Mouse (Mus musculus): ENCODE results near the gene Heatr1. TPM values are rescaled to one million over a fixed set of nuclear protein-coding genes. Genes with fewer than 3 reads are reported as not detected.

Heatr1 gene
- polyA plus RNA-seq, 1 experiment from 2014 or later = 5.4 TPM

DNA sequence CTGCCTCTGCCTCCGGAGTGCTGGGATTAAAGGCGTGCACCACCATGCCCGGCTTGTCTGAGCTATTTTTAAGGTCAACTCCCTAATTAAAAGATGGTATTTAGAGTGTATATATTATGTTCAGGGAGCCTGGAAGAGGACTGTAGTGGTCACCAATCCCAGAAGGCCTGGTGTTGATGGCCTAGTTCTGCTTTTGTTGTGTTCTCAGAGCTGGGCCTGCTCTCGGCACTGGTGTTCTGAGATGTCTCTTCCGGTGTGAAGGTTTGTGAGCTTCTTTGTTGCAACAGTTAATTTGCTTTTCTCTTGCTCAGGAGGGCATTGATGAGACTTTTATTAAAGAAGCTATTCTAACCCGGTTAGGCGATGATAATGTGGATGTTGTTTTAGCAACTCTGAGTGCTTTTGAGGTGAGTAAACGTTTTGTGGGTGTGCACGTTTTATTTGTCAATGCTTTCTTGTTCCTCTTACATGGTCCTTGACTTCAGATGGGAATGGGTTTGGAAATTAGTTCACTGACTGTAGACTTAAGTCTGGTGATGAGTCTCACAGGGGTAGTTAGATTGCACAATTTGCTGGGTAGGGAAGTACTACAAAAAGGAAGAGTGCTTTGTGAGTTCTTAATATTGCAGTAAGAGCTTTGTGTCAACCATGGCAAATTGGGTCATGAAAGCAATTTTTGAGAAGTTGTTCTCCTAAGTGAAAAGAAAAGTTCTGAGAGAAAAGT lies 13.7 kb downstream of the Heatr1 start:
- Histone ChIP-seq H3K9me3 (ENCODE audit: low read length) (no peaks in the 10 kb centered on the region), H3K4me3 (ENCODE audit: low read depth, low read length) (no peak overlapping the region), H3K4me2 (ENCODE audit: low read depth, low read length) (no peak overlapping the region), H3K27ac (ENCODE audit: low read depth) (peak overlapping the region; percentile 30), H3K9ac (replicated peaks) (no peak overlapping the region), H3K4me1 (ENCODE audit: insufficient read depth) (no peaks in the 10 kb centered on the region; the same call in 1 of the 2 replicates), H3K27me3 (ENCODE audit: insufficient read depth, low read length) (no peaks in the 10 kb centered on the region), H3K36me3 (replicated peaks; ENCODE audit: insufficient read depth, low read length) (peaks cover 44% of the 10 kb centered on the region)
- peak; percentile 40; the same call in 1 of the 2 replicates for TF ChIP-seq EP300 (IDR thresholded peaks at IDR 0.05; ENCODE audit: low read depth)
- no peak for TF ChIP-seq CTCF (IDR thresholded peaks at IDR 0.05; ENCODE audit: low read depth)
- DNase-seq = no peak
- peak; percentile 65 for ATAC-seq
- 78% methylated on average over 9 of the region's 9 CpGs for WGBS (ENCODE audit: insufficient replicate concordance)

DNA sequence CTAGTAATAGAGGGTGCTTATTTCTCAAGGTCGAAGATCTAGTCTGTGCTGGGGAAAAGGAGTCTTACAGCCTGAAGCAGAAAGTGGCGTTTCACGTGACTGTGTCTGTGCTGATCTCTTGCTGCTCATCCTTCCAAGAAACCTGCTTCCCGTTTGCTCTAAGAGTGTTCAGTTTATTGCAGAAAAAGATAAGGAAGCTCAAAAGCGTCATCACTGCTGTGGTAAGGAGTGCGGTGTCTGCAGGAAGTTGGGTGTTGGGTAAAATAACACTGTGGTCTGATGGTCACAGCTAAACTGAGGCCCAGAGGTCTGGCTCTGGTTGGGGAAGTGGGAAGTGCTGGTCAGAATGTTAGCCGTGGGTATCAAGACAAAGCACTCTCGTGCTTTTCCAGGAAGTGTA lies 17.2 kb downstream of the Heatr1 start:
- Histone ChIP-seq H3K27ac (ENCODE audit: low read depth) (peak overlapping the region; percentile 48; the same call in 1 of the 2 replicates), H3K4me3 (ENCODE audit: low read depth, low read length) (no peak overlapping the region), H3K36me3 (replicated peaks; ENCODE audit: insufficient read depth, low read length) (peaks cover 54% of the 10 kb centered on the region), H3K9ac (replicated peaks) (no peak overlapping the region), H3K4me1 (ENCODE audit: insufficient read depth) (no peaks in the 10 kb centered on the region; the same call in 1 of the 2 replicates), H3K9me3 (ENCODE audit: low read length) (no peaks in the 10 kb centered on the region), H3K27me3 (ENCODE audit: insufficient read depth, low read length) (no peaks in the 10 kb centered on the region), H3K4me2 (ENCODE audit: low read depth, low read length) (no peak overlapping the region)
- ATAC-seq = peak; percentile 80
- peak; percentile 48 for DNase-seq
- WGBS (ENCODE audit: insufficient replicate concordance) = 28% methylated on average over 8 of the region's 8 CpGs
- peak; percentile 68 for TF ChIP-seq EP300 (IDR thresholded peaks at IDR 0.05; ENCODE audit: low read depth)
- no peak for TF ChIP-seq CTCF (IDR thresholded peaks at IDR 0.05; ENCODE audit: low read depth)

DNA sequence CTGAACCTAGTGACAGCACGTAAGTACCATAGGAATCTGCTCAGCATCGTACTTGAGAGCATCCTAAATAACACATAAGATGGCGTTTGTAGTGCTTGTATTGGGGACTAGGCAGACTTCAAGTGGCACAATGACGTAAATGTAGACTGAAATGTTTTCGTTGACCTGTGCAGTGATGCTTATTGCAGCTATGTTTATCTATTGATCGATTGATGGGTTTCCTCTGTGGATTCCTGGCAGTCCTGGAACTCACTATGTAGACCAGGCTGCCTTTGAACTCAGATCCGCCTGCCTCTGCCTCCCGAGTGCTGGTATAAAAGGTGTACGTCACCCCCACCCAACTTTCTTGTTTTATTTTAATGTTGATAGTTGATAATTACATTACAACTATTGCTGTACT lies 25.8 kb downstream of the Heatr1 start:
- no peak for DNase-seq
- ATAC-seq = no peak
- Histone ChIP-seq H3K4me2 (ENCODE audit: low read depth, low read length) (no peak overlapping the region), H3K36me3 (replicated peaks; ENCODE audit: insufficient read depth, low read length) (peaks cover 62% of the 10 kb centered on the region), H3K4me1 (ENCODE audit: insufficient read depth) (no peaks in the 10 kb centered on the region), H3K27ac (ENCODE audit: low read depth) (no peak overlapping the region), H3K27me3 (ENCODE audit: insufficient read depth, low read length) (no peaks in the 10 kb centered on the region), H3K4me3 (ENCODE audit: low read depth, low read length) (no peak overlapping the region), H3K9ac (replicated peaks) (no peak overlapping the region), H3K9me3 (ENCODE audit: low read length) (no peaks in the 10 kb centered on the region)
- 83% methylated on average over 9 of the region's 9 CpGs for WGBS (ENCODE audit: insufficient replicate concordance)
- TF ChIP-seq EP300 (IDR thresholded peaks at IDR 0.05; ENCODE audit: low read depth) = no peak
- TF ChIP-seq CTCF (IDR thresholded peaks at IDR 0.05; ENCODE audit: low read depth) = no peak

DNA sequence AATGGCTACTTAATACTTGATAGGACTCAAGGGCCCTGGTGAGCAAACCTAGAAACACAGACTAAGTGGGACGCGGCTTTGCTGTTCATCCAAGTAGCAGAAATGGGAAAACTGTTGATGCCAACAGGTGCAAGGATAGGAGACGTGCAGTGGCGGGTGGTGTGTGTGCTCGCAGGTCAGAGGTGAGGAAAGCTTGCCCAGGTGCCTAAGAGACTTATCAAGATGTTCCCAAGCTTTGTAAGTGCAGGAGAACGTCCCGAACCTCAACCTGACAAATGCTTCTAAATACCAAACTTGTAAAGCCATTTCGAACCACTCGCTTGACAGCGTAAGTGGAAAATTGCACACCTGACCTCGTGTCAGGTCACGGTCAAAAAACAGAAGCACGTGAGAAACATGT lies 33.7 kb downstream of the Heatr1 start:
- TF ChIP-seq CTCF (IDR thresholded peaks at IDR 0.05; ENCODE audit: low read depth) (no peak), EP300 (IDR thresholded peaks at IDR 0.05; ENCODE audit: low read depth) (no peak)
- Histone ChIP-seq H3K4me1 (ENCODE audit: insufficient read depth) (no peaks in the 10 kb centered on the region), H3K9me3 (ENCODE audit: low read length) (no peaks in the 10 kb centered on the region), H3K36me3 (replicated peaks; ENCODE audit: insufficient read depth, low read length) (peaks cover 73% of the 10 kb centered on the region), H3K27ac (ENCODE audit: low read depth) (no peak overlapping the region), H3K27me3 (ENCODE audit: insufficient read depth, low read length) (no peaks in the 10 kb centered on the region), H3K4me3 (ENCODE audit: low read depth, low read length) (no peak overlapping the region), H3K4me2 (ENCODE audit: low read depth, low read length) (no peak overlapping the region), H3K9ac (replicated peaks) (no peak overlapping the region)
- 93% methylated on average over 13 of the region's 13 CpGs for WGBS (ENCODE audit: insufficient replicate concordance)
- ATAC-seq (no peak), DNase-seq (no peak)

DNA sequence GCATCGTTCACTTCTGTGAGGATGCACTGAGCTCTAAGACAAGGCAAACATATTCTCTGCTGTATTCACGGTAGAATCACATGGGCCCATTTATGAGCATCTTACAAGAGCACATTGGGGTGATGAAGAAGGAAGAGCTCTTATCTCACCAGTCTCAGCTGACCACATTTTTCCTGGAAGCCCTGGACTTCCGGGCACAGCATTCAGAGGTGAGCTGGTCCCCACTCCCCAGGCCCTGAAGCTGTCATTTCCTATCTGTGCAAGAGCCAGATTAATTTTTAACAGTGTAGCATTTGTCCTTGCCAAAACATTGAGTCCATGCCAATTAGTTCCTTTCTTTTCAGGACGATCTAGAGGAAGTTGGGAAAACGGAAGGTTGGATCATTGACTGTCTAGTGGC lies 39.0 kb downstream of the Heatr1 start:
- H3K27me3 ChIP-seq (ENCODE audit: insufficient read depth, low read length) = no peaks in the 10 kb centered on the region
- peaks cover 3% of the 10 kb centered on the region; the same call in 1 of the 2 replicates for H3K4me1 ChIP-seq (ENCODE audit: insufficient read depth)
- peaks cover 76% of the 10 kb centered on the region for H3K36me3 ChIP-seq (replicated peaks; ENCODE audit: insufficient read depth, low read length)
- H3K4me3 ChIP-seq (ENCODE audit: low read depth, low read length) = no peak overlapping the region
- ATAC-seq = peak; percentile 75
- peak overlapping the region; percentile 51; the same call in 1 of the 2 replicates for H3K27ac ChIP-seq (ENCODE audit: low read depth)
- no peaks in the 10 kb centered on the region for H3K9me3 ChIP-seq (ENCODE audit: low read length)
- whole genome bisulfite sequencing (ENCODE audit: insufficient replicate concordance) = 64% methylated on average over 5 of the region's 5 CpGs
- H3K4me2 ChIP-seq (ENCODE audit: low read depth, low read length) = no peak overlapping the region
- no peak for DNase-seq
- no peak overlapping the region for H3K9ac ChIP-seq (replicated peaks)
- no peak for TF ChIP-seq CTCF (IDR thresholded peaks at IDR 0.05; ENCODE audit: low read depth)
- 0 out of 2 replicates have a peak, but pooled peaks have one; percentile 25 for TF ChIP-seq EP300 (IDR thresholded peaks at IDR 0.05; ENCODE audit: low read depth)

DNA sequence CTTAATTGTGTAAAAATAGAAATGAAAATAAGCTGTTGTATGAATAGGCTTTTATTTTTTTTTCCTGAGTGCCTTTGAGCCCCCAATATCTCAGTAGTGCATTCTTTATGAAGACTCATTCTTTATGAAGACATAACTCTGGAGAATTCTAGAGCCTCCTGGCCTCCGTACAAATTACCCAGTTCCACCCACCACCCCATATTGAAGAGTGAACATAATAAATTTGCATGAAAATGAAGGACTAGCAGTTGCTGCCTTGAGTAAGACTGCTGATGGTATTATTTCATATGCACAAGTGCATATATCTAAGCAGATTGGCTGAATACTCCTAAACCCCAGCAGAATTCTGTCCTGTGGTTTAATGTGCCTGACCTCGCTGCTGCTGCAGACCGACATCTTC lies 44.8 kb downstream of the Heatr1 start:
- H3K4me3 ChIP-seq (ENCODE audit: low read depth, low read length) = no peak overlapping the region
- TF ChIP-seq CTCF (IDR thresholded peaks at IDR 0.05; ENCODE audit: low read depth) (no peak), EP300 (IDR thresholded peaks at IDR 0.05; ENCODE audit: low read depth) (no peak)

More for the DNA sequence above, 44.8 kb downstream of the Heatr1 start:
- peaks cover 68% of the 10 kb centered on the region for H3K36me3 ChIP-seq (replicated peaks; ENCODE audit: insufficient read depth, low read length)
- H3K27ac ChIP-seq (ENCODE audit: low read depth) = no peak overlapping the region
- DNase-seq = no peak
- H3K4me2 ChIP-seq (ENCODE audit: low read depth, low read length) = no peak overlapping the region
- H3K27me3 ChIP-seq (ENCODE audit: insufficient read depth, low read length) = no peaks in the 10 kb centered on the region
- 88% methylated on average over 3 of the region's 3 CpGs for WGBS (ENCODE audit: insufficient replicate concordance)
- H3K9me3 ChIP-seq (ENCODE audit: low read length) = no peaks in the 10 kb centered on the region
- no peak overlapping the region for H3K9ac ChIP-seq (replicated peaks)
- ATAC-seq = no peak
- no peaks in the 10 kb centered on the region for H3K4me1 ChIP-seq (ENCODE audit: insufficient read depth)

All from liver, postnatal 0 days (tissue).